Mouse (Mus musculus) midbrain, postnatal 0 days (tissue): Measurements from ENCODE around the gene Ccdc24. TPM values are rescaled to one million over a fixed set of nuclear protein-coding genes. Genes with fewer than 3 reads are reported as not detected.

ENCODE experiments used
- ATAC-seq: fragments of 200-750 bp; cut with Nextera tagmentation; 2 replicates; pipeline ENCODE4 v1.8.0; 2017; ENCODE audit warnings: moderate number of reproducible peaks, mild to moderate bottlenecking, moderate TSS enrichment, moderate library complexity; ENCODE audit not compliant: low FRiP score
- DNase-seq: peaks from one replicate; pipeline ENCODE4 v3.0.0-alpha.2; 2015; ENCODE audit warnings: low spot score
- H3K27ac ChIP-seq: fragments of 300-500 bp; sonication (generic); 2 replicates; pipeline ENCODE4 v1.5.1; 2014; ENCODE audit warnings: low read depth, mild to moderate bottlenecking, low read length, mixed read lengths
- H3K27me3 ChIP-seq: fragments of 300-500 bp; sonication (generic); 2 replicates; pipeline ENCODE4 v1.6.1; 2014; ENCODE audit warnings: low read length, control low read depth, mixed read lengths; ENCODE audit not compliant: insufficient read depth
- H3K36me3 ChIP-seq: fragments of 300-500 bp; sonication (generic); 2 replicates; pipeline ENCODE4 v1.6.1; 2014; ENCODE audit warnings: low read length, control low read depth, mixed read lengths; ENCODE audit not compliant: insufficient read depth
- H3K4me1 ChIP-seq: fragments of 300-500 bp; sonication (generic); 2 replicates; pipeline ENCODE4 v1.6.1; 2014; ENCODE audit warnings: mild to moderate bottlenecking, control low read depth, antibody characterized with exemption, low read length, mixed read lengths; ENCODE audit not compliant: insufficient read depth
- H3K4me2 ChIP-seq: fragments of 300-500 bp; sonication (generic); 2 replicates; pipeline ENCODE4 v1.6.1; 2014; ENCODE audit warnings: low read depth, mild to moderate bottlenecking, low read length, mixed read lengths; ENCODE audit not compliant: poor library complexity, severe bottlenecking
- H3K4me3 ChIP-seq: fragments of 300-500 bp; sonication (generic); 2 replicates; pipeline ENCODE4 v1.5.1; 2014; ENCODE audit warnings: low read depth, mild to moderate bottlenecking, low read length, moderate library complexity
- H3K9ac ChIP-seq: fragments of 300-500 bp; sonication (generic); replicated peaks from 2 replicates; pipeline ENCODE4 v1.6.1; 2014; ENCODE audit warnings: mild to moderate bottlenecking, low read length, moderate library complexity, mixed read lengths; ENCODE audit not compliant: poor library complexity, severe bottlenecking
- H3K9me3 ChIP-seq: fragments of 300-500 bp; sonication (generic); 2 replicates; pipeline ENCODE4 v1.6.1; 2016; ENCODE audit warnings: low read length, control low read depth
- CTCF ChIP-seq: IDR thresholded peaks from 2 replicates; pipeline ENCODE4 v1.5.1; 2016; ENCODE audit warnings: antibody characterized with exemption, mild to moderate bottlenecking
- WGBS: fragments of 180-500 bp; shearing (Covaris S2); extraction: QIAGEN DNeasy Blood & Tissue Kit; methylation state at CpG from one replicate; pipeline ENCODE4 v1.1.7; 2014; 5-methylcytosine and 5-hydroxymethylcytosine counted together
- polyA plus RNA-seq: library from polyadenylated mRNA; unstranded; fragments of >200 nt; fragmentation: Nextera tagmentation; extraction: Ambion mirVana; gene quantifications from 2 replicates; pipeline ENCODE4 v1.2.1, GENCODE M21; 2015
- total RNA-seq: library from RNA; depleted of rRNA; stranded (reverse); fragments of >200 nt; gene quantifications from 2 replicates; pipeline ENCODE4 v1.2.3, GENCODE M21; 2014

Ccdc24 gene
- total and polyA plus RNA-seq, 2 experiments from 2014 or later = 1.2 to 2.0 TPM

- no peak for TF ChIP-seq CTCF
- H3K27me3 ChIP-seq = no peaks in the 10 kb centered on the region
- ATAC-seq = no peak
- no peak overlapping the region for H3K27ac ChIP-seq
- no peak overlapping the region for H3K4me2 ChIP-seq
- H3K4me1 ChIP-seq = peaks cover 10% of the 10 kb centered on the region; the same call in 1 of the 2 replicates
- no peaks in the 10 kb centered on the region; the same call in 1 of the 2 replicates for H3K36me3 ChIP-seq
- WGBS = 94% methylated on average over 5 of the region's 5 CpGs
- no peaks in the 10 kb centered on the region for H3K9me3 ChIP-seq
- no peak overlapping the region for H3K9ac ChIP-seq
- H3K4me3 ChIP-seq = peak overlapping the region; percentile 68; the same call in 1 of the 2 replicates
- DNase-seq = no peak
These were observed 44.0 kb upstream of the Ccdc24 start for GRCm38 (mm10) chr4:117916386-117916785.

- no peaks in the 10 kb centered on the region for H3K9me3 ChIP-seq
- no peaks in the 10 kb centered on the region for H3K27me3 ChIP-seq
- no peak for DNase-seq
- H3K36me3 ChIP-seq = no peaks in the 10 kb centered on the region; the same call in 1 of the 2 replicates
- H3K4me2 ChIP-seq = peak overlapping the region; percentile 84
- TF ChIP-seq CTCF = no peak
- ATAC-seq = no peak
- peaks cover 10% of the 10 kb centered on the region; the same call in 1 of the 2 replicates for H3K4me1 ChIP-seq
- H3K27ac ChIP-seq = peak overlapping the region; percentile 63
- H3K9ac ChIP-seq = peak overlapping the region; percentile 75
- peak overlapping the region; percentile 68 for H3K4me3 ChIP-seq
- WGBS = 2% methylated on average over 19 of the region's 19 CpGs
These were observed 43.2 kb upstream of the Ccdc24 start for GRCm38 (mm10) chr4:117915489-117916105.

GRCm38 (mm10) chr4:117914591-117915442, 42.5 kb upstream of the Ccdc24 start, which contains the start of gene Ipo13:
Gene Ipo13 (minus strand): TSS chr4:117914999.
- DNase-seq = peak; percentile 96
- peak; percentile 61 for TF ChIP-seq CTCF
- H3K36me3 ChIP-seq = no peaks in the 10 kb centered on the region; the same call in 1 of the 2 replicates
- under 1% methylated on average over 56 of the region's 61 CpGs for WGBS
- no peaks in the 10 kb centered on the region for H3K27me3 ChIP-seq
- H3K4me2 ChIP-seq = peak within 1 kb of the TSS; percentile 84
- peak; percentile 95 for ATAC-seq
- peaks cover 10% of the 10 kb centered on the region; the same call in 1 of the 2 replicates for H3K4me1 ChIP-seq
- peak within 1 kb of the TSS; percentile 89 for H3K27ac ChIP-seq
- H3K4me3 ChIP-seq = peak within 1 kb of the TSS; percentile 68
- H3K9ac ChIP-seq = peak within 1 kb of the TSS; percentile 75
- no peaks in the 10 kb centered on the region for H3K9me3 ChIP-seq

GRCm38 (mm10) chr4:117914031-117914430, 41.7 kb upstream of the Ccdc24 start:
- peak overlapping the region; percentile 75 for H3K9ac ChIP-seq
- WGBS = 11% methylated on average over 8 of the region's 8 CpGs
- no peaks in the 10 kb centered on the region for H3K9me3 ChIP-seq
- no peaks in the 10 kb centered on the region; the same call in 1 of the 2 replicates for H3K36me3 ChIP-seq
- H3K27me3 ChIP-seq = no peaks in the 10 kb centered on the region
- TF ChIP-seq CTCF = no peak
- no peak overlapping the region for H3K27ac ChIP-seq
- DNase-seq = no peak
- peaks cover 13% of the 10 kb centered on the region; the same call in 1 of the 2 replicates for H3K4me1 ChIP-seq
- ATAC-seq = 0 out of 2 replicates have a peak, but pooled peaks have one; percentile 2
- H3K4me2 ChIP-seq = peak overlapping the region; percentile 84
- H3K4me3 ChIP-seq = peak overlapping the region; percentile 68

GRCm38 (mm10) chr4:117913421-117913820, 41.1 kb upstream of the Ccdc24 start:
- ATAC-seq (no peak), DNase-seq (no peak)
- Histone ChIP-seq H3K4me1 (peaks cover 13% of the 10 kb centered on the region; the same call in 1 of the 2 replicates), H3K4me3 (peak overlapping the region; percentile 68), H3K9me3 (no peaks in the 10 kb centered on the region), H3K9ac (peak overlapping the region; percentile 6; the same call in 1 of the 2 replicates), H3K36me3 (no peaks in the 10 kb centered on the region; the same call in 1 of the 2 replicates), H3K27ac (no peak overlapping the region), H3K4me2 (peak overlapping the region; percentile 84), H3K27me3 (no peaks in the 10 kb centered on the region)
- 42% methylated on average over 3 of the region's 3 CpGs for WGBS
- TF ChIP-seq CTCF = no peak
